Mouse (Mus musculus): Measurements from ENCODE around the gene Pla2g2c. TPM values are rescaled to one million over a fixed set of nuclear protein-coding genes. Genes with fewer than 3 reads are reported as not detected.

Gene Pla2g2c
- polyA plus RNA-seq, 1 experiment: not detected

DNA sequence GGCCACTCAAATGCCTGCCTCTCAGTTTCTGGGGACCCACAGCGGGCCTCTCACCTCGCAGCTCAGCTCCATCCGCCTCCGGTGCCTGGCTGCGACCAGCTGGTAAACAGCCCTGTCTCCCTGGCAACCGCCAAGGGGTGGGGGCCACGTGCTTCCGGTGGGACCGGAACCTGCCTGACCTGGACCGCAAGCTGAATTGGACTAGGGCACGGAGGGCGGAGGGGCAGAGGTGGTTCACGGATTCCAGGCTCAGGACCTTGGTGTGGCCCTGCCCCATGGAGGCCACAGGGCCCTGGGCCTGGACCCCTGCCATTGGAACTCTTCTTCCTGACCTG is 502 bp downstream of the Pla2g2c start:
- no peak overlapping the region for H3K27ac ChIP-seq (ENCODE audit: control insufficient read depth, insufficient read depth, low read depth, low read length, poor library complexity)
- H3K4me3 ChIP-seq (replicated peaks; ENCODE audit: control insufficient read depth, low read depth, low read length): no peak overlapping the region
- WGBS: under 1% methylated on average over 13 of the region's 13 CpGs
- no peaks in the 10 kb centered on the region; the same call in 1 of the 2 replicates for H3K4me1 ChIP-seq (ENCODE audit: control insufficient read depth, insufficient read depth, low read length)
- no peak for TF ChIP-seq POLR2A (IDR thresholded peaks at IDR 0.05; ENCODE audit: borderline replicate concordance, control insufficient read depth, low read depth, low read length)
- no peak for TF ChIP-seq CTCF (IDR thresholded peaks at IDR 0.05; ENCODE audit: control insufficient read depth, insufficient read depth, low read length)

DNA sequence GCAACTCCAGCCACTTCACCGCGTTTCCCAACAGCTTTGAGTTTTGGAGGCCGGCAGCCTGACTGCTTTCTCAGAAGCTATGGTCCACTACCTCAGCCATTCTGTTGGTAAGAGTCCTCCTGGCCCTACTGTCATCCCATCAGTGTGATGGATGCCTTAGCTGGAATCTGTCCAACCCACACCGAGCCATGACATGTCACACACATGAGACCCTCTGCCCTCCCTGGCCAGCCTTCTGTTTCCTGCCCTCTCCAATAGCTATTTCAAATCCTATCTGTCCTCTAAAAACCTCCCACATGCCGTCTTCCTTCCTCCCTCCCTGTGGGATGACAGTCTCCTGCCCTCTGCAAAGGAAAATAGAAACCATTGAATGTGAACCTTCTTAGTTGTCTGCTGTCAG is 1.2 kb downstream of the Pla2g2c start:
- Histone ChIP-seq H3K4me3 (replicated peaks; ENCODE audit: control insufficient read depth, low read depth, low read length) (no peak overlapping the region), H3K4me1 (ENCODE audit: control insufficient read depth, insufficient read depth, low read length) (no peaks in the 10 kb centered on the region; the same call in 1 of the 2 replicates), H3K27ac (ENCODE audit: control insufficient read depth, insufficient read depth, low read depth, low read length, poor library complexity) (no peak overlapping the region)
- 43% methylated on average over 5 of the region's 5 CpGs for WGBS
- TF ChIP-seq CTCF (IDR thresholded peaks at IDR 0.05; ENCODE audit: control insufficient read depth, insufficient read depth, low read length) (no peak), POLR2A (IDR thresholded peaks at IDR 0.05; ENCODE audit: borderline replicate concordance, control insufficient read depth, low read depth, low read length) (no peak)

DNA sequence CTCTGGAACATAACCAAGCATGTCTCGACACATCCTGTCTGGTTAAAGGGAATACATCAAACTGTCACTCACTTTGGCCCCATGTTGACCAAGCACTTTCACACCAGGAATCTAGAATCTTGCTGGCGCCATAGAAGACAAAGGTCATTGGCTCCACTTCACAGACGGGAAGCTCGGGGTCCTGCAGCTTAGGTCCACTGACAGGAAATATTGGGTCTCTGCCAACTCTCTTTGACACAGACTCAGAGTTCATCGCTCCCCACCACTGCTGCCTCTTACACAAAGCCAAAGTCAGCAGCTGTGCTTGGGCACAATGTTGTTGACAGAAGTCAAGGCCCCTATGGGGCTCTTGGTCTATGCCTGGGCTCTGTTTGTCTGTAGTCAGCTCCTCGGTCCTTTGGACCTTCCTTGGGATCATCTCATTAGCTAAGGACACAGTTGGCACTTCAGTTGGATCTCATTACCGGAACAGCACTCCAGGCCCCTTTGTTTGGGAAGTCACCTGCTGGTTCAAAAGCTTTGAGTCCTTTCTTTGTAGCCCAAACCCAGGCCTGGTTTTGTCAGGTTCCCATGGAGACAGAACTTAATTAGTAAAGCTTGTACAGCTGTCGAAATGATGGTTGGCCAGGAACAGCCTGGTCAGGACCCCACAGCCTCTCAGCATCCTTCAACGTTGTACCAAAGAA is 4.6 kb downstream of the Pla2g2c start:
- Histone ChIP-seq H3K4me3 (replicated peaks; ENCODE audit: control insufficient read depth, low read depth, low read length) (no peak overlapping the region), H3K27ac (ENCODE audit: control insufficient read depth, insufficient read depth, low read depth, low read length, poor library complexity) (no peak overlapping the region), H3K4me1 (ENCODE audit: control insufficient read depth, insufficient read depth, low read length) (no peaks in the 10 kb centered on the region; the same call in 1 of the 2 replicates)
- 65% methylated on average over 9 of the region's 9 CpGs for WGBS
- TF ChIP-seq CTCF (IDR thresholded peaks at IDR 0.05; ENCODE audit: control insufficient read depth, insufficient read depth, low read length): no peak
- TF ChIP-seq POLR2A (IDR thresholded peaks at IDR 0.05; ENCODE audit: borderline replicate concordance, control insufficient read depth, low read depth, low read length): no peak

DNA sequence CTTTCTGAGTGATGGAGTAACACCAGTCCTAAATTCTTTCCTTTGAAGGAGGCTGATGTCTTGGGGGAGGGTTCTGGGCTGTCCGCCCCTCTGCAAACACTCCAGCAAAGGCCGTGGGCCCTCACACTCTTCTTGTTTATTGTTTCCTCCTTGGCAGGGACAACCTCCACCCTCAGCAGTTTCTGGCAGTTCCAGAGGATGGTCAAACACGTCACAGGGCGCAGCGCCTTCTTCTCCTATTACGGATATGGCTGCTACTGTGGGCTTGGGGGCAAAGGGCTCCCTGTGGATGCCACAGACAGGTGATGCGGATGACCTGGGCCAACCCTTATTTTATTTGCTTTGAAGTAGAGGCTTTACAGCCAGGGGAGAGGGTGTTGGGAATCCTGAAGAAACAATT is 9.5 kb downstream of the Pla2g2c start:
- Histone ChIP-seq H3K27ac (ENCODE audit: control insufficient read depth, insufficient read depth, low read depth, low read length, poor library complexity) (no peak overlapping the region), H3K4me1 (ENCODE audit: control insufficient read depth, insufficient read depth, low read length) (no peaks in the 10 kb centered on the region), H3K4me3 (replicated peaks; ENCODE audit: control insufficient read depth, low read depth, low read length) (no peak overlapping the region)
- WGBS: 74% methylated on average over 7 of the region's 7 CpGs
- TF ChIP-seq CTCF (IDR thresholded peaks at IDR 0.05; ENCODE audit: control insufficient read depth, insufficient read depth, low read length): no peak
- no peak for TF ChIP-seq POLR2A (IDR thresholded peaks at IDR 0.05; ENCODE audit: borderline replicate concordance, control insufficient read depth, low read depth, low read length)

DNA sequence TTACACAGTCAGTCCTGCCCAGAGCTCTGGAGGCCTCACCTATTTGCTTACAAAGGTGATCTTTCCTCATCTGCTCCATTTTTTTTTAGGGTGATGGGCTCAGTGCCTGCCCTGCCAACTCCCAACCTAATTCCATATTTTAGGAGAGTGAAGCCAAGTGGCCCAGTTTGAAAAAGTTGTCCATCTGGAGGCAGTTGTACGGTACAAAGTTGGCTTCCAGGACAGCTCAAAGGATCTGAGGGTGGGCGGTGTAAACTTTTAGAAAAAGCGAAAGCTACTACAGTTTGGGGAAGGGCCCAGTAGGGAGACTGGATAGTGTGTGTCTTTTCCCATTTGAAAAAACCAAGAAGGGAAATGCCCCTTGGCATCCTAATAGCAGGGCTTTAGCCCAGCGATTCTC is 10.3 kb downstream of the Pla2g2c start:
- WGBS: 85% methylated on average over 4 of the region's 4 CpGs
- TF ChIP-seq CTCF (IDR thresholded peaks at IDR 0.05; ENCODE audit: control insufficient read depth, insufficient read depth, low read length) (no peak), POLR2A (IDR thresholded peaks at IDR 0.05; ENCODE audit: borderline replicate concordance, control insufficient read depth, low read depth, low read length) (no peak)
- H3K4me3 ChIP-seq (replicated peaks; ENCODE audit: control insufficient read depth, low read depth, low read length): no peak overlapping the region

DNA sequence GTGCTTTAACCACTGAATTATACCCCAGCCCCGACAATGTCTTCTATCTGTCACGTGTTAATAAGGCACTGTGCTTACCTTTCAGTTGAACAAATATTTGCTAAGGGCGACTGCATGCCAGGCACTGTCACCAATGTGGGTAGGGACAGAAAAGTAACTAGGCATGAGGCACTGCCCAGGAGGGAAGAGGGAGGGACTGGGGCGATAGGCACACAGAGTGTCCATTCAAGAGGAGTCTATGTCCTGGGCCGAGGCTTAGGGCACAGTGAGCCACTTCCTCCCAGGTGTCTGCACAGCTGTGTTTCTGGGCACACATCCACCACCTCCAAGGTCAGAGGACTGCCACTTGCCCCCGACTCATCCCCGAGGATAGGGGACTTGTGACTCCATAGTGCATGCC is 12.4 kb downstream of the Pla2g2c start, which contains the start of gene Ubxn10:
Ubxn10 (minus strand) TSS at position 137 of the 400 bp plus-strand sequence.
- no peak within 1 kb of the TSS for H3K4me3 ChIP-seq (replicated peaks; ENCODE audit: control insufficient read depth, low read depth, low read length)
- whole genome bisulfite sequencing: 51% methylated on average over 7 of the region's 7 CpGs
- no peak within 1 kb of the TSS for H3K27ac ChIP-seq (ENCODE audit: control insufficient read depth, insufficient read depth, low read depth, low read length, poor library complexity)
- no peaks in the 10 kb centered on the region for H3K4me1 ChIP-seq (ENCODE audit: control insufficient read depth, insufficient read depth, low read length)
- TF ChIP-seq CTCF (IDR thresholded peaks at IDR 0.05; ENCODE audit: control insufficient read depth, insufficient read depth, low read length): no peak
- no peak for TF ChIP-seq POLR2A (IDR thresholded peaks at IDR 0.05; ENCODE audit: borderline replicate concordance, control insufficient read depth, low read depth, low read length)

More for the DNA sequence above, 10.3 kb downstream of the Pla2g2c start:
- Histone ChIP-seq H3K27ac (ENCODE audit: control insufficient read depth, insufficient read depth, low read depth, low read length, poor library complexity) (no peak overlapping the region), H3K4me1 (ENCODE audit: control insufficient read depth, insufficient read depth, low read length) (no peaks in the 10 kb centered on the region)

DNA sequence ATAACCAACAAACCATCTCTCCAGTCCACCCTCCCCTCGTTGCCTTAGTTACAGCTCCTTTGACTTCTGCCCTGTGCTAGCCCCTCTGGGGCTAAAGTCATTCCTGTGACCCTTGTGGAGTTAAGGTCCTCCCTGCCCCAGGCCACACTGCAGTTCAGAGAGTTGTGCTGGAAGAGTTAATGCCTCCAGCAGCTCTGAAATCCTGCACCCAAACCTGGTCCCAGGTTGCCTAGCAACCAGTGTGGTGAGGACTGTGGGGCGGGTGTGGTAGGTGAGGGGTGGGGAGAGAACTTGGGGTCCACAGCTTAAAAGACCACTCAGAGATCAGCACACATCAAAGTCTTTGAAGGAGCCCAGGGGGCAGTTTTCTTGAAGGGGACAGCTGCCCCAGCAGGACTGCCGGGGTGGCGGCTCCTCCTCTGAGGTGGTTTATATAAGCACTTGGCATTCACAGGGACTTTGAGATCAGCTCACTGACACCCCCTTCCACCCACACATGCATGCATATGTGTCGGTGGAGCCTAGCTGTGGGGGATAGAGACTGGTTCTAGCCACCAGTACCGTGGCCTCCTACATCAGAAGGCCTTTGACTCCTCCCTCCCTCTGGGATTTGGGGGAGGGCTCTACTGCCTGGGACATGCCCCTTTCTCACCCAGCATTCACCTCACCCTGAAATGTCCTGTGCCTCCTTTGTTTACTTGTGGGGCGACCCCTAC is 14.7 kb downstream of the Pla2g2c start:
- no peak for TF ChIP-seq CTCF (IDR thresholded peaks at IDR 0.05; ENCODE audit: control insufficient read depth, insufficient read depth, low read length)
- TF ChIP-seq POLR2A (IDR thresholded peaks at IDR 0.05; ENCODE audit: borderline replicate concordance, control insufficient read depth, low read depth, low read length): no peak
- no peaks in the 10 kb centered on the region for H3K4me1 ChIP-seq (ENCODE audit: control insufficient read depth, insufficient read depth, low read length)
- H3K27ac ChIP-seq (ENCODE audit: control insufficient read depth, insufficient read depth, low read depth, low read length, poor library complexity): no peak overlapping the region
- WGBS: 33% methylated on average over 7 of the region's 7 CpGs
- H3K4me3 ChIP-seq (replicated peaks; ENCODE audit: control insufficient read depth, low read depth, low read length): no peak overlapping the region

DNA sequence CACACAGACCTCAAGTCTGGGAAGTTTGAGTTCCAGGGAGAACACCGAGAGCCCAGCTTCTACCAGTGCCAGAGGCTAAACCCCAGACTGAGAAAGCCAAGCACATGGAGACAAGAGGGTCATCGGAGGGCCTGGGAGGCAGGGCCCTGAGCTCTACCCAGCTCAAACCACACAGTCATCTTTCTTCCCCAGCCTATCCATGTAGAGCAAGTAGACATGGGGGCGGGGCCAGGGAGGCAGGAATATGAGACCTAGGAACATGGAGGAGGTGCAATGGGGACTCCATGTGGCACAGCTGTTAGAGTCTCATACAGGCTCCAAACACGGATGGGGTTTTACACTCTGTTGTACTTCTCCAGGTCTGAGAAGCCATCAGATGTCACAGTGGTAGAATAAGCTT is 21.3 kb downstream of the Pla2g2c start:
- 66% methylated on average over 4 of the region's 4 CpGs for WGBS
- TF ChIP-seq CTCF (IDR thresholded peaks at IDR 0.05; ENCODE audit: control insufficient read depth, insufficient read depth, low read length) (no peak), POLR2A (IDR thresholded peaks at IDR 0.05; ENCODE audit: borderline replicate concordance, control insufficient read depth, low read depth, low read length) (no peak)
- Histone ChIP-seq H3K4me1 (ENCODE audit: control insufficient read depth, insufficient read depth, low read length) (no peaks in the 10 kb centered on the region), H3K4me3 (replicated peaks; ENCODE audit: control insufficient read depth, low read depth, low read length) (no peak overlapping the region), H3K27ac (ENCODE audit: control insufficient read depth, insufficient read depth, low read depth, low read length, poor library complexity) (no peak overlapping the region)
